Mouse (Mus musculus): ENCODE measurements around the gene I830077J02Rik. TPM values are rescaled to one million over a fixed set of nuclear protein-coding genes. Genes with fewer than 3 reads are reported as not detected.

The I830077J02Rik gene
- polyA plus RNA-seq, 1 experiment from 2014 or later: 0.49 TPM

- Histone ChIP-seq H3K9ac (no peak overlapping the region), H3K36me3 (no peaks in the 10 kb centered on the region), H3K4me2 (no peak overlapping the region), H3K9me3 (no peaks in the 10 kb centered on the region), H3K27me3 (no peaks in the 10 kb centered on the region), H3K4me3 (no peak overlapping the region), H3K27ac (no peak overlapping the region), H3K4me1 (no peaks in the 10 kb centered on the region)
- no peak for ATAC-seq (ENCODE audit: insufficient number of reproducible peaks, insufficient read depth, low FRiP score, low TSS enrichment, low read depth)
- 69% methylated on average over 4 of the region's 4 CpGs for WGBS
Measured at GRCm38 (mm10) chr3:105901468-105901867, 31.0 kb downstream of the I830077J02Rik start.

GRCm38 (mm10) chr3:105900716-105901115, 31.7 kb downstream of the I830077J02Rik start:
- H3K36me3 ChIP-seq: no peaks in the 10 kb centered on the region
- H3K27ac ChIP-seq: no peak overlapping the region
- no peak overlapping the region for H3K4me3 ChIP-seq
- ATAC-seq (ENCODE audit: insufficient number of reproducible peaks, insufficient read depth, low FRiP score, low TSS enrichment, low read depth): no peak
- H3K4me2 ChIP-seq: no peak overlapping the region
- no peaks in the 10 kb centered on the region for H3K9me3 ChIP-seq
- H3K27me3 ChIP-seq: no peaks in the 10 kb centered on the region
- no peak overlapping the region for H3K9ac ChIP-seq
- WGBS: 83% methylated on average over 3 of the region's 3 CpGs
- no peaks in the 10 kb centered on the region for H3K4me1 ChIP-seq

GRCm38 (mm10) chr3:105900266-105900665, 32.2 kb downstream of the I830077J02Rik start:
- no peak for ATAC-seq (ENCODE audit: insufficient number of reproducible peaks, insufficient read depth, low FRiP score, low TSS enrichment, low read depth)
- WGBS: 81% methylated on average over 6 of the region's 6 CpGs
- Histone ChIP-seq H3K27me3 (no peaks in the 10 kb centered on the region), H3K4me1 (no peaks in the 10 kb centered on the region), H3K9me3 (no peaks in the 10 kb centered on the region), H3K27ac (no peak overlapping the region), H3K4me3 (no peak overlapping the region), H3K4me2 (no peak overlapping the region), H3K36me3 (no peaks in the 10 kb centered on the region), H3K9ac (no peak overlapping the region)

GRCm38 (mm10) chr3:105899394-105900147, 32.9 kb downstream of the I830077J02Rik start:
- peak; percentile 54 for ATAC-seq (ENCODE audit: insufficient number of reproducible peaks, insufficient read depth, low FRiP score, low TSS enrichment, low read depth)
- no peak overlapping the region for H3K4me2 ChIP-seq
- no peak overlapping the region for H3K9ac ChIP-seq
- no peaks in the 10 kb centered on the region for H3K9me3 ChIP-seq
- WGBS: 38% methylated on average over 8 of the region's 8 CpGs
- H3K27ac ChIP-seq: no peak overlapping the region
- H3K4me3 ChIP-seq: no peak overlapping the region
- peaks cover 5% of the 10 kb centered on the region for H3K4me1 ChIP-seq
- no peaks in the 10 kb centered on the region for H3K36me3 ChIP-seq
- no peaks in the 10 kb centered on the region for H3K27me3 ChIP-seq

GRCm38 (mm10) chr3:105898861-105899260, 33.6 kb downstream of the I830077J02Rik start:
- ATAC-seq (ENCODE audit: insufficient number of reproducible peaks, insufficient read depth, low FRiP score, low TSS enrichment, low read depth): no peak
- Histone ChIP-seq H3K4me1 (peaks cover 12% of the 10 kb centered on the region), H3K4me2 (no peak overlapping the region), H3K36me3 (no peaks in the 10 kb centered on the region), H3K9me3 (no peaks in the 10 kb centered on the region), H3K4me3 (no peak overlapping the region), H3K27ac (no peak overlapping the region), H3K27me3 (no peaks in the 10 kb centered on the region), H3K9ac (no peak overlapping the region)
- WGBS: 90% methylated on average over 11 of the region's 11 CpGs

- peaks cover 17% of the 10 kb centered on the region for H3K4me1 ChIP-seq
- no peaks in the 10 kb centered on the region for H3K9me3 ChIP-seq
Measured at GRCm38 (mm10) chr3:105898325-105898724, 34.1 kb downstream of the I830077J02Rik start.

GRCm38 (mm10) chr3:105896811-105897210, 35.7 kb downstream of the I830077J02Rik start:
- no peak overlapping the region for H3K4me2 ChIP-seq
- H3K36me3 ChIP-seq: no peaks in the 10 kb centered on the region
- no peak overlapping the region for H3K27ac ChIP-seq
- no peaks in the 10 kb centered on the region for H3K9me3 ChIP-seq
- no peak for ATAC-seq (ENCODE audit: insufficient number of reproducible peaks, insufficient read depth, low FRiP score, low TSS enrichment, low read depth)
- peaks cover 20% of the 10 kb centered on the region for H3K4me1 ChIP-seq
- H3K4me3 ChIP-seq: no peak overlapping the region
- H3K27me3 ChIP-seq: no peaks in the 10 kb centered on the region
- WGBS: 80% methylated on average over 3 of the region's 3 CpGs
- no peak overlapping the region for H3K9ac ChIP-seq

More at GRCm38 (mm10) chr3:105898325-105898724, 34.1 kb downstream of the I830077J02Rik start:
- H3K36me3 ChIP-seq: no peaks in the 10 kb centered on the region
- no peak overlapping the region for H3K27ac ChIP-seq
- H3K27me3 ChIP-seq: no peaks in the 10 kb centered on the region
- 67% methylated on average over 2 of the region's 2 CpGs for WGBS
- no peak overlapping the region for H3K4me2 ChIP-seq
- no peak overlapping the region for H3K9ac ChIP-seq
- ATAC-seq (ENCODE audit: insufficient number of reproducible peaks, insufficient read depth, low FRiP score, low TSS enrichment, low read depth): no peak
- H3K4me3 ChIP-seq: no peak overlapping the region

GRCm38 (mm10) chr3:105894601-105895592, 37.6 kb downstream of the I830077J02Rik start:
- Histone ChIP-seq H3K27me3 (no peaks in the 10 kb centered on the region), H3K4me2 (no peak overlapping the region), H3K36me3 (no peaks in the 10 kb centered on the region), H3K4me3 (no peak overlapping the region), H3K4me1 (peaks cover 20% of the 10 kb centered on the region), H3K27ac (no peak overlapping the region), H3K9me3 (no peaks in the 10 kb centered on the region), H3K9ac (no peak overlapping the region)
- ATAC-seq (ENCODE audit: insufficient number of reproducible peaks, insufficient read depth, low FRiP score, low TSS enrichment, low read depth): no peak
- WGBS: 76% methylated on average over 23 of the region's 23 CpGs

- peak overlapping the region; percentile 28; the same call in 1 of the 2 replicates for H3K27ac ChIP-seq
- no peaks in the 10 kb centered on the region for H3K27me3 ChIP-seq
- H3K4me3 ChIP-seq: no peak overlapping the region
- no peak for ATAC-seq (ENCODE audit: insufficient number of reproducible peaks, insufficient read depth, low FRiP score, low TSS enrichment, low read depth)
- WGBS: 22% methylated on average over 6 of the region's 6 CpGs
- H3K36me3 ChIP-seq: no peaks in the 10 kb centered on the region
- H3K9me3 ChIP-seq: no peaks in the 10 kb centered on the region
- H3K4me2 ChIP-seq: 0 out of 2 replicates have a peak overlapping the region, but pooled peaks have one; percentile 7
- no peak overlapping the region for H3K9ac ChIP-seq
- peaks cover 20% of the 10 kb centered on the region for H3K4me1 ChIP-seq
Measured at GRCm38 (mm10) chr3:105893941-105894391, 38.5 kb downstream of the I830077J02Rik start.

- Histone ChIP-seq H3K27me3 (no peaks in the 10 kb centered on the region), H3K9me3 (no peaks in the 10 kb centered on the region), H3K4me2 (no peak overlapping the region), H3K4me3 (no peak overlapping the region), H3K4me1 (peaks cover 20% of the 10 kb centered on the region), H3K36me3 (no peaks in the 10 kb centered on the region), H3K9ac (no peak overlapping the region), H3K27ac (no peak overlapping the region)
- ATAC-seq (ENCODE audit: insufficient number of reproducible peaks, insufficient read depth, low FRiP score, low TSS enrichment, low read depth): no peak
- 71% methylated on average over 19 of the region's 19 CpGs for WGBS
Measured at GRCm38 (mm10) chr3:105892572-105893495, 39.6 kb downstream of the I830077J02Rik start.

Data from embryonic facial prominence, embryonic 13.5 days (tissue).